Mouse (Mus musculus): Measurements from ENCODE around the gene Ptgs2. TPM values are rescaled to one million over a fixed set of nuclear protein-coding genes. Genes with fewer than 3 reads are reported as not detected.

Gene Ptgs2
- 1.2 and 1.4 TPM in 2 replicates for polyA plus RNA-seq (2015; fragmentation: Nextera tagmentation; extraction: Ambion mirVana)

- WGBS, result 1% methylated on average over 26 of the region's 26 CpGs
- Histone ChIP-seq H3K9me3 (ENCODE audit: control insufficient read depth, low read length) (no peaks in the 10 kb centered on the region), H3K27ac (ENCODE audit: low read length) (no peak within 1 kb of the TSS; the same call in 1 of the 2 replicates), H3K4me3 (ENCODE audit: low read length) (peak within 1 kb of the TSS; percentile 54), H3K9ac (ENCODE audit: low read depth, low read length) (peak within 1 kb of the TSS; percentile 69), H3K4me1 (ENCODE audit: control insufficient read depth, insufficient read depth, low read length) (peaks cover 3% of the 10 kb centered on the region; the same call in 1 of the 2 replicates), H3K36me3 (ENCODE audit: control insufficient read depth, insufficient read depth, low read length) (no peaks in the 10 kb centered on the region), H3K27me3 (replicated peaks; ENCODE audit: control insufficient read depth, insufficient read depth, low read length) (no peaks in the 10 kb centered on the region), H3K4me2 (ENCODE audit: low read depth, low read length) (peak within 1 kb of the TSS; percentile 85)
- peak; percentile 91 for ATAC-seq
These were observed at the start of gene Ptgs2 for GRCm38 (mm10) chr1:150099790-150100333. Ptgs2 (plus strand) TSS chr1:150100031.

DNA sequence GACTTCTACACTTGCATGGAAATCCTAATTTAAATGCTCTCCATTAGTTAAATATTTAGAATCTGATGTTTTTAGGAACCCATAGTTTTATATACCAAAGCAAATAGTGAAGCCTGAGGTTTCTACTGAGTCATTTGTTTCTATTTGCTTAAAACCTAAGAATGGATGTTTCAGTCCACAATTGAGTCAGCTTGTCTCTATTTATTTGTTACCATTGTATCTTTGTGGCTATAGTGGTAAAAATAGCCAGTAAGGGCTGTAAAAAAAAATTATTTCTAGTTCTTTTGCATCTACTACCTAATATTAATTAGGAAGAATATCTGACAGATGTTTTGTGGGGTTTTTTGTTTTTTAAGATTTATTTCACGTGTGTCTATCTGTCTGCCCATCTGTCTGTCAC, 49.6 kb upstream of the Ptgs2 start:
- Histone ChIP-seq H3K4me2 (ENCODE audit: low read depth, low read length) (no peak overlapping the region), H3K27ac (ENCODE audit: low read length) (no peak overlapping the region), H3K4me3 (ENCODE audit: low read length) (no peak overlapping the region), H3K9me3 (ENCODE audit: control insufficient read depth, low read length) (no peaks in the 10 kb centered on the region), H3K36me3 (ENCODE audit: control insufficient read depth, insufficient read depth, low read length) (no peaks in the 10 kb centered on the region), H3K27me3 (replicated peaks; ENCODE audit: control insufficient read depth, insufficient read depth, low read length) (no peaks in the 10 kb centered on the region), H3K9ac (ENCODE audit: low read depth, low read length) (no peak overlapping the region), H3K4me1 (ENCODE audit: control insufficient read depth, insufficient read depth, low read length) (no peaks in the 10 kb centered on the region)
- 78% methylated on average over 1 of the region's 1 CpGs for WGBS
- ATAC-seq, result no peak

- Histone ChIP-seq H3K4me2 (ENCODE audit: low read depth, low read length) (no peak overlapping the region), H3K27ac (ENCODE audit: low read length) (no peak overlapping the region), H3K4me1 (ENCODE audit: control insufficient read depth, insufficient read depth, low read length) (no peaks in the 10 kb centered on the region), H3K9ac (ENCODE audit: low read depth, low read length) (no peak overlapping the region), H3K4me3 (ENCODE audit: low read length) (no peak overlapping the region), H3K9me3 (ENCODE audit: control insufficient read depth, low read length) (no peaks in the 10 kb centered on the region), H3K36me3 (ENCODE audit: control insufficient read depth, insufficient read depth, low read length) (no peaks in the 10 kb centered on the region), H3K27me3 (replicated peaks; ENCODE audit: control insufficient read depth, insufficient read depth, low read length) (no peaks in the 10 kb centered on the region)
- WGBS, result 93% methylated on average over 1 of the region's 1 CpGs
- ATAC-seq, result no peak
These were observed 34.1 kb upstream of the Ptgs2 start for GRCm38 (mm10) chr1:150065684-150066083.

- Histone ChIP-seq H3K27ac (ENCODE audit: low read length) (no peak overlapping the region), H3K4me3 (ENCODE audit: low read length) (no peak overlapping the region), H3K9me3 (ENCODE audit: control insufficient read depth, low read length) (no peaks in the 10 kb centered on the region), H3K27me3 (replicated peaks; ENCODE audit: control insufficient read depth, insufficient read depth, low read length) (no peaks in the 10 kb centered on the region), H3K36me3 (ENCODE audit: control insufficient read depth, insufficient read depth, low read length) (no peaks in the 10 kb centered on the region), H3K4me1 (ENCODE audit: control insufficient read depth, insufficient read depth, low read length) (no peaks in the 10 kb centered on the region), H3K4me2 (ENCODE audit: low read depth, low read length) (no peak overlapping the region), H3K9ac (ENCODE audit: low read depth, low read length) (no peak overlapping the region)
- ATAC-seq, result no peak
- WGBS, result 86% methylated on average over 3 of the region's 3 CpGs
These were observed 27.0 kb upstream of the Ptgs2 start for GRCm38 (mm10) chr1:150072880-150073279.

GRCm38 (mm10) chr1:150074609-150075008, 25.2 kb upstream of the Ptgs2 start:
- 65% methylated on average over 1 of the region's 1 CpGs for WGBS
- no peak for ATAC-seq
- Histone ChIP-seq H3K9me3 (ENCODE audit: control insufficient read depth, low read length) (no peaks in the 10 kb centered on the region), H3K4me1 (ENCODE audit: control insufficient read depth, insufficient read depth, low read length) (no peaks in the 10 kb centered on the region), H3K4me2 (ENCODE audit: low read depth, low read length) (no peak overlapping the region), H3K27ac (ENCODE audit: low read length) (no peak overlapping the region), H3K4me3 (ENCODE audit: low read length) (no peak overlapping the region), H3K27me3 (replicated peaks; ENCODE audit: control insufficient read depth, insufficient read depth, low read length) (no peaks in the 10 kb centered on the region), H3K36me3 (ENCODE audit: control insufficient read depth, insufficient read depth, low read length) (no peaks in the 10 kb centered on the region), H3K9ac (ENCODE audit: low read depth, low read length) (no peak overlapping the region)

- WGBS, result 45% methylated on average over 6 of the region's 6 CpGs
- peak; percentile 86 for ATAC-seq
- Histone ChIP-seq H3K27ac (ENCODE audit: low read length) (0 out of 2 replicates have a peak overlapping the region, but pooled peaks have one; percentile 5), H3K4me1 (ENCODE audit: control insufficient read depth, insufficient read depth, low read length) (no peaks in the 10 kb centered on the region; the same call in 1 of the 2 replicates), H3K4me2 (ENCODE audit: low read depth, low read length) (no peak overlapping the region), H3K27me3 (replicated peaks; ENCODE audit: control insufficient read depth, insufficient read depth, low read length) (no peaks in the 10 kb centered on the region), H3K36me3 (ENCODE audit: control insufficient read depth, insufficient read depth, low read length) (no peaks in the 10 kb centered on the region), H3K9me3 (ENCODE audit: control insufficient read depth, low read length) (no peaks in the 10 kb centered on the region), H3K4me3 (ENCODE audit: low read length) (no peak overlapping the region), H3K9ac (ENCODE audit: low read depth, low read length) (no peak overlapping the region)
These were observed 10.7 kb upstream of the Ptgs2 start for GRCm38 (mm10) chr1:150089040-150089692.

DNA sequence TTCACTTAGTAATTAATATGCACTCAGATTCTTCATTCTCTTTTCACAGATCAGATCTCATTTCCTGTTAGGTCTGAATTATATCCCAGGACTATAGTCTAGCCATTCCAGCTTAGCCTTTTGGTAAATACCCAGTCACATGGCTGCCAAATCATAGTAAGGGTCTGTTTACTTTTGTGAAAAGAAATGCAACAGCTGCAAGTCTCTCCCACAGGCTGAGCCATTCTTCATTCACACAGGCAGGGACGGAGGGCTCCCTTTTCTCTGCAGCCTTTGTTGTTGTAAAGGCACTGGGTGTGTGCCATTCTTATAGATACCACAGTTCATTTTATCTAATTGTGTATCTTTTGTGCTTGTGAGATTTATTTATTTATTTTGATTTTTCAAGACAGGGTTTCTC, 9.6 kb upstream of the Ptgs2 start:
- WGBS, result 22% methylated on average over 1 of the region's 1 CpGs
- peak; percentile 72 for ATAC-seq
- H3K27ac ChIP-seq (ENCODE audit: low read length), result no peak overlapping the region

GRCm38 (mm10) chr1:150097036-150097435, 2.8 kb upstream of the Ptgs2 start:
- no peak for ATAC-seq
- no peak overlapping the region for H3K4me3 ChIP-seq (ENCODE audit: low read length)

More for the DNA sequence above, 9.6 kb upstream of the Ptgs2 start:
- Histone ChIP-seq H3K27me3 (replicated peaks; ENCODE audit: control insufficient read depth, insufficient read depth, low read length) (no peaks in the 10 kb centered on the region), H3K9me3 (ENCODE audit: control insufficient read depth, low read length) (no peaks in the 10 kb centered on the region), H3K36me3 (ENCODE audit: control insufficient read depth, insufficient read depth, low read length) (no peaks in the 10 kb centered on the region), H3K4me1 (ENCODE audit: control insufficient read depth, insufficient read depth, low read length) (no peaks in the 10 kb centered on the region; the same call in 1 of the 2 replicates), H3K9ac (ENCODE audit: low read depth, low read length) (no peak overlapping the region), H3K4me3 (ENCODE audit: low read length) (no peak overlapping the region), H3K4me2 (ENCODE audit: low read depth, low read length) (no peak overlapping the region)

GRCm38 (mm10) chr1:150097721-150098120, 2.1 kb upstream of the Ptgs2 start:
- Histone ChIP-seq H3K9me3 (ENCODE audit: control insufficient read depth, low read length) (no peaks in the 10 kb centered on the region), H3K27me3 (replicated peaks; ENCODE audit: control insufficient read depth, insufficient read depth, low read length) (no peaks in the 10 kb centered on the region), H3K27ac (ENCODE audit: low read length) (no peak overlapping the region), H3K36me3 (ENCODE audit: control insufficient read depth, insufficient read depth, low read length) (no peaks in the 10 kb centered on the region), H3K4me2 (ENCODE audit: low read depth, low read length) (no peak overlapping the region), H3K4me3 (ENCODE audit: low read length) (no peak overlapping the region), H3K9ac (ENCODE audit: low read depth, low read length) (no peak overlapping the region), H3K4me1 (ENCODE audit: control insufficient read depth, insufficient read depth, low read length) (peaks cover 3% of the 10 kb centered on the region; the same call in 1 of the 2 replicates)
- 58% methylated on average over 1 of the region's 1 CpGs for WGBS
- ATAC-seq, result no peak

More at GRCm38 (mm10) chr1:150097036-150097435, 2.8 kb upstream of the Ptgs2 start:
- WGBS, result 83% methylated on average over 2 of the region's 2 CpGs
- Histone ChIP-seq H3K36me3 (ENCODE audit: control insufficient read depth, insufficient read depth, low read length) (no peaks in the 10 kb centered on the region), H3K9me3 (ENCODE audit: control insufficient read depth, low read length) (no peaks in the 10 kb centered on the region), H3K4me1 (ENCODE audit: control insufficient read depth, insufficient read depth, low read length) (peaks cover 3% of the 10 kb centered on the region; the same call in 1 of the 2 replicates), H3K27me3 (replicated peaks; ENCODE audit: control insufficient read depth, insufficient read depth, low read length) (no peaks in the 10 kb centered on the region), H3K9ac (ENCODE audit: low read depth, low read length) (no peak overlapping the region), H3K4me2 (ENCODE audit: low read depth, low read length) (no peak overlapping the region), H3K27ac (ENCODE audit: low read length) (no peak overlapping the region)
